Mouse (Mus musculus) thymus, adult 2 months (tissue): ENCODE measurements around the gene Pign. TPM values are rescaled to one million over a fixed set of nuclear protein-coding genes. Genes with fewer than 3 reads are reported as not detected.

ENCODE experiments used
- DNase-seq: peaks from one replicate; pipeline ENCODE4 v3.0.0; 2021
- H3K27ac ChIP-seq: fragments of 200-500 bp; 2 replicates; pipeline ENCODE4 v1.5.1; 2012; ENCODE audit warnings: low read length, control low read depth; ENCODE audit not compliant: control insufficient read depth, insufficient read depth
- H3K27me3 ChIP-seq: fragments of 200-500 bp; 2 replicates; pipeline ENCODE4 v1.6.1; 2012; ENCODE audit warnings: mild to moderate bottlenecking, low read length, moderate library complexity, mixed read lengths; ENCODE audit not compliant: control insufficient read depth, insufficient read depth
- H3K36me3 ChIP-seq: fragments of 200-500 bp; 2 replicates; pipeline ENCODE4 v1.6.1; 2012; ENCODE audit warnings: mild to moderate bottlenecking, low read length, moderate library complexity; ENCODE audit not compliant: control insufficient read depth, insufficient read depth
- H3K4me1 ChIP-seq: fragments of 200-500 bp; replicated peaks from 2 replicates; pipeline ENCODE4 v1.6.1; 2012; ENCODE audit warnings: low read length; ENCODE audit not compliant: control insufficient read depth, insufficient read depth
- H3K4me3 ChIP-seq: fragments of 200-500 bp; 2 replicates; pipeline ENCODE4 v1.5.1; 2012; ENCODE audit warnings: mild to moderate bottlenecking, low read length, control low read depth, moderate library complexity; ENCODE audit not compliant: control insufficient read depth, insufficient read depth
- CTCF ChIP-seq: fragments of 200-500 bp; IDR thresholded peaks from 2 replicates; pipeline ENCODE4 v1.5.1; 2012; ENCODE audit warnings: mild to moderate bottlenecking, control low read depth, low read length, moderate library complexity, borderline replicate concordance; ENCODE audit not compliant: control insufficient read depth, poor library complexity, insufficient read depth; ENCODE audit errors: extremely low read depth
- POLR2A ChIP-seq: fragments of 200-500 bp; IDR thresholded peaks from 2 replicates; pipeline ENCODE4 v1.6.1; 2012; ENCODE audit warnings: mild to moderate bottlenecking, low read length, control low read depth, moderate library complexity; ENCODE audit not compliant: control insufficient read depth, poor library complexity, insufficient read depth; ENCODE audit errors: extremely low read depth
- WGBS: fragments of 180-500 bp; shearing (Covaris S2); methylation state at CpG from one replicate; pipeline ENCODE4 v1.1.7; 2018; 5-methylcytosine and 5-hydroxymethylcytosine counted together
- polyA plus RNA-seq: library from polyadenylated mRNA; depleted of rRNA; stranded (reverse); fragments of >200 nt; gene quantifications from 2 replicates; pipeline ENCODE4 v1.2.3, GENCODE M21; 2012; rRNA removed

Pign gene
- 17.2 and 17.7 TPM in 2 replicates for polyA plus RNA-seq

DNA sequence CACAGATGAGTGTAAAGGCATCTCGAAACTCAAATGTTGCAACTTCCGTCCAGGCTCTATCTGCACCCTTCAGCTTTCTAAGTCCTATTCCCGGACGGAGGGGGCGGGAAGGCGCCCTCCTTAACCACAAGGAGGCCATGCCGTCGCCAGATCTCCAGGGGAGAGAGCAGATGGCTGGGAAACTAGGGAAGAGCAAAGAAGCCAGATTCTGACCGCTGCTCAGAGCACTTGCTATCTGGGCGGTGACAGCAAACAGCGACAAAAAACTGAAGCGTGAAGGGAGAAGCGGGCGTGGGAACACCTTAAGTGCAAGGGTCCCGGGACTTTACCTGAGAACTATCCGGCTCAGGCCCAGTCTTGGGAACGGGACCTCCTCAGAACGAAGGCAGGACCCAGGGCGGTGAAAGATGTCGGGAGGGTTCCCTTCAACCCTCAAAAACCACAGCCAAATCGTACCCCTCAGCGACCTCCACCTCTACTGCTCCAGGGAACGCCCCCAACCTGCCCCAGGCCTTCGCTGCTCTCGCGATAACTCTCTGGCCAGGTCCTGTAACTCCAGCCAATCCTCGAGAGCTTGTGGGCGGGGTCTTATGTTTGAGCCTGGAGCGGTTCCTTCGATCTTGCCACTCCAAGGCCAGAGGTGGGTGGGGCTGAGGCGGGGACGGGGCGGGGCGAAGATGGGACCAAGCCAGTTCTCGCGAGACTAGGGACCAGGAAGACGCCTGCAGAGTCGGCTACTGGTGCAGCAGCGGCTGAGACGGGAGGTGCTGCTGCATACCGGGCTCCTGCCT, at the start of gene Pign, which contains the start of gene Relch:
Gene Pign (minus strand): TSS at position 507 of the 791 bp plus-strand sequence.
Gene Relch (plus strand): TSS at position 691 of the 791 bp plus-strand sequence.
- Histone ChIP-seq H3K27me3 (no peaks in the 10 kb centered on the region), H3K4me1 (peaks cover 5% of the 10 kb centered on the region), H3K27ac (peak within 1 kb of the TSS; percentile 51; the same call in 1 of the 2 replicates), H3K36me3 (no peaks in the 10 kb centered on the region), H3K4me3 (peak within 1 kb of the TSS; percentile 93)
- WGBS, result 0% methylated on average over 41 of the region's 41 CpGs
- peak; percentile 98 for DNase-seq
- peak; percentile 93 for TF ChIP-seq POLR2A
- TF ChIP-seq CTCF, result peak; percentile 56; the same call in 1 of the 2 replicates

DNA sequence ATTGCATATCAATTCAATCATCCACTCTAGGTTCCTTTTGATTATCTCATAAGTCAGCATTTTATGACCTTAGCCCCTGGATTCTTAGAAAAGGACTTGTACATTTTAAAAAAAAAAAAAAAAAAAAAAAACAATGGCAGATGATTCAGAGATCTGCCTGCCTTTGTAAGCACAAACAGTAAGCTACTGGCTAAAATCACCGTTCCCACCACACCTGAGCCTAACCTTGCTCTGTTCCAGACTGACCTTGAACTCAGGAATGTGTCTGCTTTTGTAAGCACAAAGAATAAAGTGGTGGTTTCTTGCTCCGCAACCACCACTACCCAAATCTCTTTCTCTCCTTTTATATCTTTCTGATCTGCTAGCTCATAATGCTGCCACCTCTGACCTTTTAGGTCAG, 49.3 kb upstream of the Pign start:
- WGBS, result 99% methylated on average over 2 of the region's 2 CpGs
- Histone ChIP-seq H3K27me3 (no peaks in the 10 kb centered on the region), H3K4me3 (no peak overlapping the region), H3K4me1 (no peaks in the 10 kb centered on the region), H3K27ac (no peak overlapping the region), H3K36me3 (peaks cover 20% of the 10 kb centered on the region)
- no peak for TF ChIP-seq POLR2A
- no peak for DNase-seq

DNA sequence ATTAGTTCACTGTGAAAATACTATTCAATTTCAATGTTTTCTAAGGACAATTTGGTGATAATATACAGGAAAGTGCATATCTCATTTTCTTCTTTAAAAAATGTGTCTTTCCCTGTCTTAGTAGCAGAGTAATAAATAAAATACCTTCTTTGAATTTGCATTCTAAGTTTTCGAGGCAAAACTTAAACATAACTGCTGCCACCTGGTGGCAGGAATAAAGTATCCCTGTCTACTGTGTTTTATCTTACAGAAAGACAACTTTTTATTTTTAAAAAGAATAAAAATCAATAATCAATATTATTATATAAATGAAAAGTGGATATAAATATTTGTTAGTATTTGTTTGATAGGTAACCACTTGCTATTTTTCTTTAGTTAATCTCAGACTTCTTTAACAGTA, 47.8 kb upstream of the Pign start:
- TF ChIP-seq CTCF (no peak), POLR2A (no peak)
- Histone ChIP-seq H3K4me3 (no peak overlapping the region), H3K4me1 (no peaks in the 10 kb centered on the region), H3K27me3 (no peaks in the 10 kb centered on the region), H3K36me3 (peaks cover 12% of the 10 kb centered on the region), H3K27ac (no peak overlapping the region)
- WGBS, result 42% methylated on average over 1 of the region's 1 CpGs
- DNase-seq, result no peak

DNA sequence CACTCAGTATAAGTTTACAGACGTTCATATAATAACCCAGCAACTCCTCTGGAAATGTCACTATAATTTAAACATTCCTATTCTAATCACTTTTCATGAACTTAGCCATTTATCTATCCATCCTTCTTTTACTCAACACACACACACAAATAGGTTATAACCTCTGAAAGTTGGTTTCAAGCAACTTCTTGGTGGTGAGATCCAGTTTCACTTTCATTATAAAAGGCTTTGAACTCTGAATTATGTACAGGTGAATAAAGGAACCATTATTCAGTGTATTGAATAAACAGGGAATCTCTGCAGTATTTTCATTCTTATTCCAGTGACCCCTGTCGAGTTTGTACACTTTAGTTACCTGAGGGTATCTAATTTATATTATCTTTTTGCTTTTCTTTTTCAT, 45.9 kb upstream of the Pign start:
- no peak for TF ChIP-seq POLR2A
- no peak for TF ChIP-seq CTCF
- H3K36me3 ChIP-seq, result peaks cover 13% of the 10 kb centered on the region
- H3K4me1 ChIP-seq, result no peaks in the 10 kb centered on the region
- no peaks in the 10 kb centered on the region for H3K27me3 ChIP-seq
- H3K4me3 ChIP-seq, result no peak overlapping the region
- no peak for DNase-seq
- no peak overlapping the region for H3K27ac ChIP-seq
- WGBS, result 90% methylated on average over 2 of the region's 2 CpGs

DNA sequence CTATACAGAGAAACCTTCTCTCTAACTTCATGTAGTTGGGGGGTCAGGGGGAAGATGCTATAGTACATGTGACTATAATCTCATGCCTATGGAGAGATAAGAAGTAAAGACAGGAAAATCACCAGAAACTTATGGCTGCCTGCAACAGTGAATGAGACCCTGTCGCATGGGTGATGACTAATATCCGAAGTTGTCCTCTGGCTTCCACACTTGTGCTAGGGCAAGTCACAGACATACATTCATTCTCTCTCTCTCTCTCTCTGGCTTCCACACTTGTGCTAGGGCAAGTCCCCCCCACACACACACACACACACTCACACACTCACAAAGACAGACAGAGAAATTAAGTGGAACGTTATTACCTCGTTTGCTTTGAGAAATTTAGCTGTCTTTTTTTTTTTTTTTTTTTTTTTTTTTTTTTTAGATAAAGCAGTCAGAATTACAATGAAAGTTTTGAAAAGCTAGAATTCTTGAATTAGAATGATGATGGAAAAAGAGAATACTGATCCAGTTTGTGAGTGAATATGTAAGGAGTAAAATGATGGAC, 37.6 kb upstream of the Pign start:
- WGBS, result 97% methylated on average over 4 of the region's 4 CpGs

DNA sequence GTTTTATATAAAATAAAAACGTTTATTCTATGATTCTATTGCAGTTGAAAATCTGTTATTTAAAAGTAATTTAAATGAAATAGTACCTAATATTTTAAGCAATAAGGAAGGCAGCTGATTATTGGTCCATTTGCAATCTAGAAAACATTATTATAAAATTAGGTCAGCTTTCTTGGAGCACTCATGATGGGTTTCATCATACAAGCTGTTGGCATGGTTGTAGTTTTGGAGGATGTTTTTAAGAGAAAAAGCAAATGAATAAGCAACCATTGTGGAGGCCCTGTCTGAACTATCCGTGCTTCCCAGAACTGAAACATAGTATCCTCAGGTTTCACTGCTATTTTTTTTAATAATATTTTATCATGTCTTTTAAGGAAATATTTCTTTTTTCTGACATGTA, 32.1 kb upstream of the Pign start:
- 96% methylated on average over 2 of the region's 2 CpGs for WGBS
- no peak for DNase-seq
- peaks cover 9% of the 10 kb centered on the region for H3K36me3 ChIP-seq

More for the DNA sequence above, 37.6 kb upstream of the Pign start:
- Histone ChIP-seq H3K27ac (no peak overlapping the region), H3K4me1 (no peaks in the 10 kb centered on the region), H3K27me3 (no peaks in the 10 kb centered on the region), H3K4me3 (no peak overlapping the region), H3K36me3 (peaks cover 12% of the 10 kb centered on the region)
- TF ChIP-seq POLR2A (no peak), CTCF (no peak)
- no peak for DNase-seq

DNA sequence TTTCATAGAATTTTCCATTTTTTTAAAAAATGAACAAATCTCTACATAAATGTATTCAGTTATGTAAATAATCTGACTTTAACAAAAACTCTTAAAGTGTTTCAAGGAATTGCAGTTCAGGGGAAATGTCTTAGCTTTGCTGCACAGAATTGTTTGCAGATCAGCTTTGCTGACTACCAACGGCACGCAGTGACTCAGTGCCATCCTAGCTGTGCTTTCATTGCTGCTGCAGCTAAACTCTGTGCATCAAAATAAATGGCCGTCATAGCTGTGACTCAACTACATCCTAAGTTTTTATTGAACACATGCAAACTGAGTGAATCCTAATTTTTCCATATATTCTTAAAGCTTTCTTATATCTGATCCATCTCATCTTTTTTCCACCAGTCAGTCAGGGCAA, 22.0 kb upstream of the Pign start:
- no peak overlapping the region for H3K4me3 ChIP-seq
- peaks cover 4% of the 10 kb centered on the region; the same call in 1 of the 2 replicates for H3K36me3 ChIP-seq
- no peaks in the 10 kb centered on the region for H3K4me1 ChIP-seq
- H3K27me3 ChIP-seq, result no peaks in the 10 kb centered on the region
- no peak overlapping the region for H3K27ac ChIP-seq
- DNase-seq, result no peak
- TF ChIP-seq CTCF (no peak), POLR2A (no peak)
- WGBS, result 99% methylated on average over 3 of the region's 3 CpGs

More for the DNA sequence above, 32.1 kb upstream of the Pign start:
- Histone ChIP-seq H3K4me3 (no peak overlapping the region), H3K4me1 (no peaks in the 10 kb centered on the region), H3K27me3 (no peaks in the 10 kb centered on the region), H3K27ac (no peak overlapping the region)
- TF ChIP-seq POLR2A (no peak), CTCF (no peak)
